Mouse (Mus musculus) erythroblast, embryonic 14.5 days (primary cell): Measurements from ENCODE around the gene Fbxl17. TPM values are rescaled to one million over a fixed set of nuclear protein-coding genes. Genes with fewer than 3 reads are reported as not detected.

ENCODE experiments used
- H3K27me3 ChIP-seq: 2 replicates; pipeline ENCODE4 v1.6.1; 2012; ENCODE audit warnings: inconsistent platforms; ENCODE audit not compliant: control insufficient read depth
- H3K36me3 ChIP-seq: 2 replicates; pipeline ENCODE4 v1.6.1; 2012; ENCODE audit warnings: mild to moderate bottlenecking, inconsistent platforms; ENCODE audit not compliant: control insufficient read depth
- H3K4me1 ChIP-seq: 2 replicates; pipeline ENCODE4 v1.6.1; 2012; ENCODE audit warnings: inconsistent platforms; ENCODE audit not compliant: control insufficient read depth
- H3K4me3 ChIP-seq: replicated peaks from 2 replicates; pipeline ENCODE3; 2012; ENCODE audit warnings: moderate library complexity, mild to moderate bottlenecking, inconsistent platforms
- H3K9me3 ChIP-seq: 2 replicates; pipeline ENCODE4 v1.6.1; 2012; ENCODE audit warnings: low read length, inconsistent platforms, mixed read lengths; ENCODE audit not compliant: control insufficient read depth
- GATA1 ChIP-seq: IDR thresholded peaks from 2 replicates; pipeline ENCODE4 v1.6.1; 2012; ENCODE audit warnings: low read length, inconsistent platforms, mixed read lengths
- TAL1 ChIP-seq: IDR thresholded peaks from 3 replicates; pipeline ENCODE4 v1.6.1; 2012; ENCODE audit warnings: low read length, inconsistent platforms, mixed read lengths
- polyA plus RNA-seq: library from polyadenylated mRNA; stranded (reverse); fragments of >175 nt; gene quantifications from 2 replicates; pipeline ENCODE4 v1.2.3, GENCODE M21; 2012

Fbxl17 gene
- polyA plus RNA-seq, 1 experiment, result 0.48 TPM

GRCm38 (mm10) chr17:63012571-63012923 lies 487.3 kb downstream of the Fbxl17 start:
- Histone ChIP-seq H3K4me1 (no peaks in the 10 kb centered on the region), H3K36me3 (no peaks in the 10 kb centered on the region), H3K9me3 (no peaks in the 10 kb centered on the region), H3K4me3 (no peak overlapping the region), H3K27me3 (no peaks in the 10 kb centered on the region)
- TF ChIP-seq TAL1, result no peak
- TF ChIP-seq GATA1, result no peak

GRCm38 (mm10) chr17:63011893-63012570 lies 487.8 kb downstream of the Fbxl17 start:
- no peaks in the 10 kb centered on the region for H3K4me1 ChIP-seq
- no peaks in the 10 kb centered on the region for H3K36me3 ChIP-seq
- TF ChIP-seq GATA1 (no peak), TAL1 (no peak)
- H3K27me3 ChIP-seq, result no peaks in the 10 kb centered on the region
- no peak overlapping the region for H3K4me3 ChIP-seq
- H3K9me3 ChIP-seq, result no peaks in the 10 kb centered on the region

- Histone ChIP-seq H3K4me3 (no peak overlapping the region), H3K4me1 (no peaks in the 10 kb centered on the region), H3K27me3 (no peaks in the 10 kb centered on the region), H3K36me3 (no peaks in the 10 kb centered on the region), H3K9me3 (no peaks in the 10 kb centered on the region)
- TF ChIP-seq TAL1 (no peak), GATA1 (no peak)
These were observed 489.0 kb downstream of the Fbxl17 start for GRCm38 (mm10) chr17:63010830-63011229.

GRCm38 (mm10) chr17:63008788-63009187 lies 491.0 kb downstream of the Fbxl17 start:
- H3K36me3 ChIP-seq, result no peaks in the 10 kb centered on the region
- no peaks in the 10 kb centered on the region for H3K27me3 ChIP-seq
- H3K4me1 ChIP-seq, result no peaks in the 10 kb centered on the region
- no peak overlapping the region for H3K4me3 ChIP-seq
- no peaks in the 10 kb centered on the region for H3K9me3 ChIP-seq
- TF ChIP-seq TAL1, result no peak
- no peak for TF ChIP-seq GATA1

- TF ChIP-seq TAL1, result no peak
- no peak for TF ChIP-seq GATA1
- Histone ChIP-seq H3K36me3 (no peaks in the 10 kb centered on the region), H3K4me3 (no peak overlapping the region), H3K9me3 (no peaks in the 10 kb centered on the region), H3K27me3 (no peaks in the 10 kb centered on the region), H3K4me1 (no peaks in the 10 kb centered on the region)
These were observed 491.5 kb downstream of the Fbxl17 start for GRCm38 (mm10) chr17:63008277-63008676.

GRCm38 (mm10) chr17:63007876-63008275 lies 491.9 kb downstream of the Fbxl17 start:
- Histone ChIP-seq H3K9me3 (no peaks in the 10 kb centered on the region), H3K4me1 (no peaks in the 10 kb centered on the region), H3K4me3 (no peak overlapping the region), H3K36me3 (no peaks in the 10 kb centered on the region), H3K27me3 (no peaks in the 10 kb centered on the region)
- no peak for TF ChIP-seq TAL1
- TF ChIP-seq GATA1, result no peak
